Mouse (Mus musculus) hindbrain, embryonic 11.5 days (tissue): ENCODE results near the gene Majin. TPM values are rescaled to one million over a fixed set of nuclear protein-coding genes. Genes with fewer than 3 reads are reported as not detected.
A peak's percentile ranks its signal among the peaks of the same experiment; 100 is the strongest.

ENCODE experiments used
- ATAC-seq: fragments of 200-750 bp; cut with Nextera tagmentation; 2 replicates; pipeline ENCODE4 v1.8.0; 2017; ENCODE audit warnings: mild to moderate bottlenecking, moderate TSS enrichment, moderate library complexity; ENCODE audit not compliant: low FRiP score
- DNase-seq: peaks from one replicate; pipeline ENCODE4 v3.0.0-alpha.2; 2015; ENCODE audit warnings: low spot score
- H3K27ac ChIP-seq: fragments of 300-500 bp; sonication (generic); 2 replicates; pipeline ENCODE4 v1.5.1; 2014; ENCODE audit warnings: mild to moderate bottlenecking, low read depth, low read length
- H3K27me3 ChIP-seq: fragments of 300-500 bp; sonication (generic); 2 replicates; pipeline ENCODE4 v1.6.1; 2014; ENCODE audit warnings: mild to moderate bottlenecking, low read length, moderate library complexity, mixed read lengths; ENCODE audit not compliant: control insufficient read depth, insufficient read depth
- H3K36me3 ChIP-seq: fragments of 300-500 bp; sonication (generic); 2 replicates; pipeline ENCODE4 v1.6.1; 2014; ENCODE audit warnings: mild to moderate bottlenecking, low read length, moderate library complexity, mixed read lengths; ENCODE audit not compliant: control insufficient read depth, insufficient read depth
- H3K4me1 ChIP-seq: fragments of 300-500 bp; sonication (generic); replicated peaks from 2 replicates; pipeline ENCODE4 v1.6.1; 2014; ENCODE audit warnings: low read length, mixed read lengths; ENCODE audit not compliant: control insufficient read depth, insufficient read depth
- H3K4me2 ChIP-seq: fragments of 300-500 bp; sonication (generic); replicated peaks from 2 replicates; pipeline ENCODE4 v1.6.1; 2014; ENCODE audit warnings: mild to moderate bottlenecking, low read depth, low read length
- H3K4me3 ChIP-seq: fragments of 300-500 bp; sonication (generic); 2 replicates; pipeline ENCODE4 v1.5.1; 2014; ENCODE audit warnings: low read depth, low read length
- H3K9ac ChIP-seq: fragments of 300-500 bp; sonication (generic); 2 replicates; pipeline ENCODE4 v1.6.1; 2014; ENCODE audit warnings: low read depth, low read length
- H3K9me3 ChIP-seq: fragments of 300-500 bp; sonication (generic); 2 replicates; pipeline ENCODE4 v1.6.1; 2016; ENCODE audit warnings: low read length; ENCODE audit not compliant: control insufficient read depth
- WGBS: fragments of 180-500 bp; shearing (Covaris S2); extraction: QIAGEN DNeasy Blood & Tissue Kit; methylation state at CpG from one replicate; pipeline ENCODE4 v1.1.7; 2014; 5-methylcytosine and 5-hydroxymethylcytosine counted together
- polyA plus RNA-seq: library from polyadenylated mRNA; unstranded; fragments of >200 nt; fragmentation: Nextera tagmentation; extraction: Ambion mirVana; gene quantifications from 2 replicates; pipeline ENCODE4 v1.2.1, GENCODE M21; 2014

Majin gene
- polyA plus RNA-seq, 1 experiment from 2014 or later = not detected

DNA sequence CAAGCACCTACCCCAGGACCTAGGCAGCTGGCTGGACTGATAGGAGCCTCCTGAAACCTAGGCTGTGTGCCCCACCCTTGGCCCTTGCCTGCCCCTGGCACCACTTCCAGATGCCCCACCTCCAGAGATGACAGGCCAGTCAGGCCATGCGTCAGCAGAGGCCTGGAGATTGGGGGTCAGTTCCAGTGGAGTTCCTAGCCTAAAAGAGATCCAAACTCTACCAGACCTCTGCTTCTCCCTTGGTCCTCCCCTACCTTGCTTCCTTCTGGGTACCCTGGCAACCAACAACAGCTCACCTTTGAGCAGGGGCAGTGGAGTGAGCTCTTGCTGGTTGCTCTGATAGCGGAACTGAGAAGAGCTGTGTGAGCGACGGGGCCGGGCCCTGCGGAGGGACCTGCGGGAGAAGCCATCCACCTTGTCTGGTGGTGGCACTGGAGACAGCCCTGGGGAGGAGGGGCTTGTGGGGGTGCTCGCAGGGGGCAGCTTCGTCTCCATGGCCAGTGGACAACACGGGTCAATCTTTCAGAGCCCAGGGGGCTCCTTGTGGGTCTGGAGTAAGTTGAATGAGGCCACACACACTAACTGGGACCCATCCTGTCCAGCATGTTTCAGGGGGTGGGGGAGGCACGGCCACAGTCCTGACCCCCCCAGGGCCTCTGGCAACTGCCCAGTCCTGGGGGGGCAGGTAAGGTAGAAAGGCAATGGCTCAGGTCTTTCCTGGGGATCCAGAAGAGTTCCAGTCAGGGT lies 50.3 kb downstream of the Majin start:
- ATAC-seq = no peak
- WGBS = 64% methylated on average over 11 of the region's 11 CpGs
- no peak overlapping the region for H3K27ac ChIP-seq

DNA sequence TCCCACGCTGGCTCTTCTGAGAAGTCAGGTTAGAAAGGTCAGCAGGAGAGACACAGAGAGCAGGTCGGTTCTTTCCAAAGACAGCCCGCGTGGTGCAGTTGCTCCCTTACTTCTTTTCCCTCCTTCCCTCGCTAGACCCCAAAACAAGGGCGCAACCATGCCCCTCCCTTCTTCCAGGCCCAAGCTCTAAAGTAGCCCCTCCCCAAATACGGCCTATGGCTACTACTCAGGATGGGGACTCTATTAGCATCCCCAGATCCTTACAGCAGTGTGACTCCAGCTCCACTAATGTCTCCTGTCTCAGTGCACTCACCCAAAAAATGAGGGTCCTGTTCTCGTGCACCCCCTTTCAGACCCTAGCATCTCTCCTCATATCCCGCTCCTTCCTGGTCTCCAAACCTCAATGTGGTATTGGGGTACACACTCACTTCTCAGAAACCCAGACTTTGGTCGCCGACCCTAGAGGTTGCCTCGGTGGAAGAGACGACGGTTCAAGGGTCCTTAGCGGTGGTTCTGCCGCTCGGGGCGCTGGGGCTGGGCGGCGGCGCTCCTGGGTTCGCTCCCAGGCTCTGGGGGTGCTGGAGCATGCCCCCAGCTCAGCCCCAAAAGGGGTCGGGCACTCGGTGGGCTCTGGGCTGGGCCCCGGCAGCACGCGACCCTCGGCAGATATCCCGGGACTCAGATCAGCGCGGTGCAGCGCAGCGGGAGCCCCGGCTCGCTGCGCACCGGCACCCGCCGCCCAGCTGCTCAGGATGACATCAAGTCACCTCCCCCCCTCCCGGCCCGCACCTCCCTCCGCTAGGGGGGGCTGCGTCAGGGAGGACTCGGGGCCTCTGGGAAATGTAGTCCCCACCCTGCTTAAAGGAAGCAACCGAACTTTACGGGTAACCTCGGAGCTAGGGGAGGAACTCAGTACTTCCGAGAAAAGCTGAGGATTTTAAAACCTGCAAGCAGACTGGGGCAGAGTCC lies 51.2 kb downstream of the Majin start, which contains the start of gene Ppp2r5b:
Gene Ppp2r5b, minus strand, starts transcription at position 789 of the 969 bp plus-strand sequence.
- WGBS = 2% methylated on average over 48 of the region's 48 CpGs
- H3K27ac ChIP-seq = peak within 1 kb of the TSS; percentile 71
- peaks cover 4% of the 10 kb centered on the region; the same call in 1 of the 2 replicates for H3K4me1 ChIP-seq
- H3K9ac ChIP-seq = peak within 1 kb of the TSS; percentile 87
- H3K36me3 ChIP-seq = no peaks in the 10 kb centered on the region; the same call in 1 of the 2 replicates
- H3K4me3 ChIP-seq = peak within 1 kb of the TSS; percentile 85
- ATAC-seq = peak; percentile 92
- DNase-seq = peak; percentile 95
- no peaks in the 10 kb centered on the region for H3K27me3 ChIP-seq
- no peaks in the 10 kb centered on the region for H3K9me3 ChIP-seq
- peak within 1 kb of the TSS; percentile 59 for H3K4me2 ChIP-seq

More for the DNA sequence above, 50.3 kb downstream of the Majin start:
- Histone ChIP-seq H3K4me3 (peak overlapping the region; percentile 85), H3K4me2 (peak overlapping the region; percentile 59), H3K27me3 (no peaks in the 10 kb centered on the region), H3K9me3 (no peaks in the 10 kb centered on the region), H3K9ac (peak overlapping the region; percentile 87; the same call in 1 of the 2 replicates), H3K36me3 (no peaks in the 10 kb centered on the region; the same call in 1 of the 2 replicates), H3K4me1 (peaks cover 4% of the 10 kb centered on the region; the same call in 1 of the 2 replicates)
- no peak for DNase-seq

- Histone ChIP-seq H3K36me3 (no peaks in the 10 kb centered on the region; the same call in 1 of the 2 replicates), H3K9ac (peak overlapping the region; percentile 87), H3K9me3 (no peaks in the 10 kb centered on the region), H3K27me3 (no peaks in the 10 kb centered on the region), H3K27ac (peak overlapping the region; percentile 71), H3K4me2 (peak overlapping the region; percentile 59), H3K4me3 (peak overlapping the region; percentile 85), H3K4me1 (peaks cover 4% of the 10 kb centered on the region; the same call in 1 of the 2 replicates)
- peak; percentile 94 for DNase-seq
- 0% methylated on average over 9 of the region's 9 CpGs for WGBS
- ATAC-seq = peak; percentile 92
These were observed 51.9 kb downstream of the Majin start for GRCm38 (mm10) chr19:6236053-6236441.

DNA sequence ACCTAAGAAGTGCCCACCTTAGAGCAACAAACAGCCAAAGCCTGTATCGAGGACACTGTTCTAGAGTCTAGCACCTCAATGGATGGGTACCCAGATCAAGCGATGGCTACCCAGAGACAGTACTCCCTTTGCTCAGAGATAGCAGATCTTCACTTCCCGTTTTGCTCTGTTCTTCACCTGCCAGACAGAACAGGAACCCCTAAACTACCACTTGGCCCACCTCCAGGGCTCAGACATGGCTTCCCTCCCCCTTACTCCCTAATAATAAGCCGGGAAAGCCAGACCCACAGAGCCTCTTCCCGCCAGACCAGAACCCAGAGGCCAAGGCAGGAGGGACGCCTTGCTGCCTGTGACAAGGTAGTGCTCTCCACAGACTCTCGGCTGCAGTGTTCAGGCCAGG lies 52.7 kb downstream of the Majin start:
- Histone ChIP-seq H3K27ac (no peak overlapping the region), H3K9ac (no peak overlapping the region), H3K4me2 (no peak overlapping the region), H3K4me3 (no peak overlapping the region), H3K9me3 (no peaks in the 10 kb centered on the region), H3K36me3 (no peaks in the 10 kb centered on the region; the same call in 1 of the 2 replicates), H3K27me3 (no peaks in the 10 kb centered on the region), H3K4me1 (peaks cover 4% of the 10 kb centered on the region; the same call in 1 of the 2 replicates)
- no peak for ATAC-seq
- 74% methylated on average over 7 of the region's 7 CpGs for WGBS
- DNase-seq = no peak

- peaks cover 10% of the 10 kb centered on the region for H3K4me1 ChIP-seq
- no peak overlapping the region for H3K4me3 ChIP-seq
- DNase-seq (no peak), ATAC-seq (no peak)
- no peaks in the 10 kb centered on the region for H3K36me3 ChIP-seq
- H3K9ac ChIP-seq = no peak overlapping the region
- H3K9me3 ChIP-seq = no peaks in the 10 kb centered on the region
- H3K4me2 ChIP-seq = no peak overlapping the region
- H3K27ac ChIP-seq = no peak overlapping the region
- no peaks in the 10 kb centered on the region for H3K27me3 ChIP-seq
These were observed 54.6 kb downstream of the Majin start for GRCm38 (mm10) chr19:6238740-6239139.

DNA sequence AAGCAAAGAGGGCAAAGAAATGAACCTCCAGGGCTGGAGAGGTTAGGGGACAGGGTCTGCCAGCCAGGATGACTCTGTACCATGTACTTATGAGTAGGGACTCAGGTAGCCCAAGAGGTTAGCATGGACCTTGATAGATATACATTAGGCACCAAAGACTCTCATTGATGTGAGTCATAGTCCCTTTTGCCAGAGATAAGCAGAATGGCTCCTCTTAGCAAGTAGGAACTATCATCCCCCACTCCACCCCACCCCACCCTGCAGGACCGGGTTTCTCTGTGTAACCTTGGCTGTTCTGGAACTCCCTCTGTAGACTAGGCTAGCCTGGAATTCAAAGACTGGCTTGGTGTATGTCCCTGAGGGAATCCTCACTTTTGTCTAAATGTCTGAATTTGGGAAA lies 55.9 kb downstream of the Majin start:
- ATAC-seq (no peak), DNase-seq (no peak)
- Histone ChIP-seq H3K4me3 (no peak overlapping the region), H3K36me3 (no peaks in the 10 kb centered on the region), H3K9me3 (no peaks in the 10 kb centered on the region), H3K27ac (no peak overlapping the region), H3K27me3 (no peaks in the 10 kb centered on the region), H3K4me1 (peaks cover 6% of the 10 kb centered on the region), H3K9ac (no peak overlapping the region), H3K4me2 (no peak overlapping the region)
- WGBS = 65% methylated on average over 1 of the region's 1 CpGs

- no peak for ATAC-seq
- H3K27ac ChIP-seq = no peak overlapping the region
- H3K4me2 ChIP-seq = no peak overlapping the region
- no peaks in the 10 kb centered on the region for H3K27me3 ChIP-seq
- no peaks in the 10 kb centered on the region for H3K36me3 ChIP-seq
- WGBS = 35% methylated on average over 5 of the region's 5 CpGs
- H3K4me1 ChIP-seq = peaks cover 6% of the 10 kb centered on the region
- H3K4me3 ChIP-seq = no peak overlapping the region
- H3K9me3 ChIP-seq = no peaks in the 10 kb centered on the region
- H3K9ac ChIP-seq = no peak overlapping the region
- no peak for DNase-seq
These were observed 56.5 kb downstream of the Majin start for GRCm38 (mm10) chr19:6240725-6241124.

- Histone ChIP-seq H3K4me2 (peak within 1 kb of the TSS; percentile 90), H3K4me3 (peak within 1 kb of the TSS; percentile 67), H3K36me3 (no peaks in the 10 kb centered on the region), H3K9me3 (no peaks in the 10 kb centered on the region), H3K9ac (peak within 1 kb of the TSS; percentile 88), H3K27ac (peak within 1 kb of the TSS; percentile 0; the same call in 1 of the 2 replicates), H3K27me3 (no peaks in the 10 kb centered on the region), H3K4me1 (peaks cover 6% of the 10 kb centered on the region)
- DNase-seq (peak; percentile 99), ATAC-seq (peak; percentile 94)
- WGBS = under 1% methylated on average over 55 of the region's 55 CpGs
These were observed 57.3 kb downstream of the Majin start, which contains the start of gene Atg2a for GRCm38 (mm10) chr19:6241274-6242107. TSS of gene Atg2a (plus strand) at chr19:6241668.
